Mouse (Mus musculus) stomach, postnatal 0 days (tissue): ENCODE data around the gene Cd5.

ENCODE experiments used
- CTCF ChIP-seq: IDR thresholded peaks from 2 replicates; pipeline ENCODE4 v1.5.1; 2016; ENCODE audit warnings: antibody characterized with exemption, low read depth, mild to moderate bottlenecking, moderate library complexity
- EP300 ChIP-seq: optimal IDR thresholded peaks from 2 replicates; pipeline ENCODE3; 2016; ENCODE audit warnings: antibody characterized with exemption

GRCm38 (mm10) chr19:10758708-10759107 is 19.9 kb upstream of the Cd5 start:
- TF ChIP-seq CTCF (no peak), EP300 (no peak)
